Mouse (Mus musculus) bone marrow, adult 2 months (tissue): ENCODE data around the gene Prr18.

Experiments
- CTCF ChIP-seq: fragments of 200-500 bp; IDR thresholded peaks from 2 replicates; pipeline ENCODE4 v1.5.1; 2011; ENCODE audit warnings: low read length, control low read depth; ENCODE audit not compliant: control insufficient read depth, insufficient read depth
- POLR2A ChIP-seq: fragments of 200-500 bp; IDR thresholded peaks from 2 replicates; pipeline ENCODE4 v1.6.1; 2011; ENCODE audit warnings: low read depth, mild to moderate bottlenecking, control low read depth, low read length, borderline replicate concordance; ENCODE audit not compliant: control insufficient read depth

GRCm38 (mm10) chr17:8290736-8291135 is 46.5 kb upstream of the Prr18 start:
- TF ChIP-seq POLR2A (no peak), CTCF (no peak)
